Mouse (Mus musculus): ENCODE data around the gene Tceanc.

The Tceanc gene

GRCm38 (mm10) chrX:166518345-166518744 is at the start of gene Tceanc:
TSS of gene Tceanc (minus strand) at chrX:166518567.
- no peak for DNase-seq (ENCODE audit: low spot score in 2 of 2)

DNA sequence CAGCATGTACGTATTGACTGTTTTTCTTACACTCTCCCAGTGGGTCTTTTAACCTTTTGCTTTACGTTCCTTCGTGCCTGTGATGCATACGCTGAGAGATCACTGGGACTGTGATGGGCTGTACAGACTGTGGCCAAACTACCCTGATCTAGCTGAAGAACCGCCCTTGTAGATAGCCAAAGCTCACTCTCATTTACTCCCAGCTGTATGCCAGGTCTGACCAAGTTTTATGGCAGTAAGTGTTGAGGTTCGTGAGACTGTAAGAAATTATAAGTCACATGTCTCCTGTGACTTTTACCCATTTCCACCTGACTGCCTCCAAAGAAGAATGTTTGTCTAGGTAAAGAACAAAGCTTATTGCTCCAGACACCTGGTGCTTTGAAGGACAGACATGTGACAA is 47.6 kb upstream of the Tceanc start:
- DNase-seq (ENCODE audit: low spot score in 2 of 2) = no peak

DNA sequence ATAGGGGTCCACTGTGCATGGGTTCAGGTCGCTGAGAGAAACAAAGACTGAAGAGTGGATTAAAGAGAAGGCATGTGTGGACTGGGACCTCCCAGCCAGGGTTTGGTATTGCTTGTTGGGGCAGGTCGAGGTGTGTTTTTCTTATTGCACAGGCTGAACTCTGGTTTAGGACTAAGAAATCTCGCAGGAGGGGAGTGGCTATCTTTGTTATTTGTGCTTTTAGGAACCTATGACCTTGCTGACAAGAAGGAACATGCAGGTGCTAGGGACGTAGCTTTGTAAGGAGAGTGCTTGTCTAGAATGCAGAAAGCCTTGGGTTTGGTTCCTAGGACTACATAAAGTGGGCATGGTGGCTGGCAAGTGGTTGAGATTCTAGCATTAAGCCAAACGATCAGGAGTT is 47.0 kb upstream of the Tceanc start:
- DNase-seq (ENCODE audit: low spot score in 2 of 2) = peak; percentile 8 to 15

GRCm38 (mm10) chrX:166564900-166565299 is 46.5 kb upstream of the Tceanc start:
- DNase-seq (ENCODE audit: low spot score in 2 of 2) = no peak

GRCm38 (mm10) chrX:166559333-166559732 is 41.0 kb upstream of the Tceanc start:
- no peak for DNase-seq (ENCODE audit: low spot score in 2 of 2)

- DNase-seq (ENCODE audit: low spot score in 2 of 2) = no peak
Observed at GRCm38 (mm10) chrX:166552355-166552754, 34.0 kb upstream of the Tceanc start.

DNA sequence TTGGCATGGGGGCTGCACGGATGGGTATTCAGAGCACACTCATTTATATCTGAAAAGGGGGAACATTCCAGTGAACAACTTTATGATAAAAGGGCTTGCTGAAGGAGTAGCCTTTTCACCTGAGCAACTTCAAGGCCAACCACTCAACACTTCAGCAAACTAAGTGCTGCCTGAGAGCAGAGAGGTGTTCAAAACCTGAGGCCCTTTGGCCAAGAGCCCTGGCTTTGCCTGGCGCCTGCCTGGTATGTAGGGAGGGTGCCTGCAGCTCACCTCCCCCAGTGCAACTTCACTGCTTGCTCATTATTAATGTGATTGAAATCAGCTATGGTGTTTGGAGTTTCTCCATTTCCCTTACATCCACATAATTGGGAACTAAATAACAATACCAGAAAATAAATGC is 28.1 kb upstream of the Tceanc start:
- DNase-seq (ENCODE audit: low spot score in 2 of 2) = no peak

- no peak for DNase-seq (ENCODE audit: low spot score in 2 of 2)
Observed at GRCm38 (mm10) chrX:166535138-166535537, 16.8 kb upstream of the Tceanc start.

DNA sequence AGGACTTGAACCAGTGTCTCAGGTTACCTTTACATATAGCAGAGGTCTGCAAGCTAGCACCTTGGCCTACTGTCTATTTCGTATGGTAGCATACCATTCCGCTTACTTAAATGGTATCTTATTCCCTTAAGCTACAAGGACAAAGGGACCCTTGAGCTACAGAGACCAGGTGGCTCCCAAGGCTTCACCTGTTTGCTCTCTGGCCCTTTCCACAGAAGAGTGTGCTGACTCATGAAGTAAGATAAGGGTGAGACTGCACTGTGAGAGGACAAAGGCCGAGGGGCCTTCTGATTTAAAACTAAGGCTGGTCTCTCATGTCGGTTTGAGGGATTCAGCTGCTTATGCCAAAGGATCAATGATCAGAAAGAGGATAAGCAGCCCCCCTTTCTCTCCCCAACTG is 15.1 kb upstream of the Tceanc start:
- no peak for DNase-seq (ENCODE audit: low spot score in 2 of 2)

DNA sequence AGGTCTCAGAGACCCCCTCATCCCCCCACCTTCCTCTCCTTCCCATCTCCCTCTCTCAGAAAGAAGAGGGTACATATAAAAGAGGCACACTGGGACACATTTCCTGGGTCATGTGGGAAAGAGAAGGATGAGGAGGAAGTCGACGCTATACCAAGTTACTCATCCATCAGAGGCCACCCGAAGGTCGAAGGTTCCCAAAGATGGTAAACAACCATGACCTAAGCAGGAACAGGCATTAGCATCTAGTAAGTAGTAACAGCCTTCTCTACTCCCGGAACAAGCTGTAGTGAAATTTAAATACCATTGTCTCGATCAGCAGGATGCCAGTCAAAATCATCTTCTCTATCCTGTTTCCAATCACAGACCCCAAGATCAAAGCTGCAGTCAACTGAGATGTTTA is 13.3 kb upstream of the Tceanc start:
- DNase-seq (ENCODE audit: low spot score in 2 of 2) = no peak

DNA sequence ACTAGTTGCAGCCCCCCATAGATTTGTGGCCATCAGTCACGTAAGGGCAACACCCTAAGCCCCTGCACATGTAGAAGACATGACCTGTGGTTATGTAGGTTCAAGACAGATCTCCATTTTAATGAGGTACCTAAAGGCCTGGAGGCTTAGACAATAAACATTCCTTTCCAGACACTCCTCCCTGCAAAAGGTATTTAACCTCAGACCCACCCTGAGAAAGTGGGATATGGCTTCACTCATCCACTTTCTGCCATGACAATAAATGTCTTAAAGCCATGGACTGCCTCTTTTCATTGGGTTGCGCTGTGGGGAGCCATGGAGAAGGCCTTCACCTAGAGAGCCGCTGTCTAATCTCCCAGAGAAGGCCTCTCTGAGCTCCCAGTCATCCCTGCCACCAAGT is 9.8 kb upstream of the Tceanc start:
- no peak for DNase-seq (ENCODE audit: low spot score in 2 of 2)

DNA sequence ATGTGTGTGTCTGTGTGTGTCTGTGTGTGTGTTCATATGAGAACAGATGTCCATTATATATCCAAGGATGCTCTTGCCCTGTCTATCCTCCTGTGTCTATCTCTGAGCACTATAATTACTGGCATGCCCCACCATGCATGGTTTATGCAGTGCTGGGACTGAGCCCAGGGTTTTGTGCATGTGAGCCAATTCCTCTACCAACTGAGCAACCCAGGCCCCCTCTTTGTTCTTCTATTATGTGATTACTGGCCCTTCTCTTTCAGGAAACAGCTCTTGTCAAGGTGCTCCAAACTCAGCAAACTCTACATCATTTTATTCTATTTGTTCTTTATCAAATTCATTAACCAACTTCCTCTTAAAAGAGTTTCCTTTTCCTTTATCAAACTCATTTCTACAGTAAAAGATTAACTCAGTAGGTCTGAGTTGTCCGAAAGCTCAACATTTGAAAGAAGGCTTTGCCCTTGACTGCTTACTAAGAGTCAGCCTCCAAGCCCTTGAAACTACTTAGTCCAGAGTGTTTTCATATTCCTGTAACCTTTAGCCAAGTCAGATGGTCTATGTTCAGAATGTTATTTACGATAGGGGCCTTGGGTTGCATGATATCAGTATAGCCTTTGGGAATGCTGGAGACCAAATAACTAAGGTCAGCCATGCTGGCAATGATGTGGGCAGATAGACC is 7.4 kb upstream of the Tceanc start:
- DNase-seq (ENCODE audit: low spot score in 2 of 2) = no peak

GRCm38 (mm10) chrX:166520782-166521181 is 2.4 kb upstream of the Tceanc start:
- no peak for DNase-seq (ENCODE audit: low spot score in 2 of 2)

- DNase-seq (ENCODE audit: low spot score in 2 of 2) = no peak
Observed at GRCm38 (mm10) chrX:166516631-166517030, 1.7 kb downstream of the Tceanc start.

GRCm38 (mm10) chrX:166515923-166516322 is 2.4 kb downstream of the Tceanc start:
- DNase-seq (ENCODE audit: low spot score in 2 of 2) = no peak

GRCm38 (mm10) chrX:166514035-166514434 is 4.3 kb downstream of the Tceanc start:
- peak in 1 of 2 experiments; percentile 18 for DNase-seq (ENCODE audit: low spot score in 2 of 2)

- no peak for DNase-seq (ENCODE audit: low spot score in 2 of 2)
Observed at GRCm38 (mm10) chrX:166512071-166512470, 6.3 kb downstream of the Tceanc start.

GRCm38 (mm10) chrX:166511107-166511506 is 7.3 kb downstream of the Tceanc start:
- DNase-seq (ENCODE audit: low spot score in 2 of 2) = no peak

- DNase-seq (ENCODE audit: low spot score in 2 of 2) = peak; percentile 77 to 91
Observed at GRCm38 (mm10) chrX:166509761-166510738, 8.3 kb downstream of the Tceanc start.

- DNase-seq (ENCODE audit: low spot score in 2 of 2) = no peak
Observed at GRCm38 (mm10) chrX:166504421-166504820, 13.9 kb downstream of the Tceanc start.

GRCm38 (mm10) chrX:166499496-166500190 is 18.7 kb downstream of the Tceanc start:
- no peak for DNase-seq (ENCODE audit: low spot score in 2 of 2)

DNA sequence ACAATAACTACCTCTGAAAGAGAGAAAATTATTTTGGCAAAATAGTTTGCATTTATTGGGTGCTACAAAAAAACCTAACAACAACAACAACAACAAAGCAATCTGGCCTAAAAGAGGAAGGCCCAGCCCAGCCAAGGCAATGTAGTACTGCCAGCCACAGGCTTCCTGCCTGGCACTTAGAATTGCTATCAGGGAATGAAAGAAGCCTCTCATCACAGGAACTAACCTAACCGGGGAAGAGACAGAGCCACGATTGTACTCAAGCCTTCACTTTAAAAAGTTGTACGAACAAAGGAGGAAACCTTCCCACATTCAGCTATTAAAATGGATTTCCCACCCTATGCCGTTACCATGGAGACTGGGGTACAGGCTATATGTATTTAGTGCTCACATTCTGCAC is 20.6 kb downstream of the Tceanc start:
- no peak for DNase-seq (ENCODE audit: low spot score in 2 of 2)
